Mouse (Mus musculus) layer of hippocampus, postnatal 14 days (tissue): ENCODE data around the gene Prkx. TPM values are rescaled to one million over a fixed set of nuclear protein-coding genes. Genes with fewer than 3 reads are reported as not detected.

ENCODE experiments used
- total RNA-seq, 2 experiments: library from RNA; stranded (reverse); gene quantifications; 2 replicates each; pipeline ENCODE4 v1.2.3; 2021

Prkx gene
- total RNA-seq, 2 experiments from 2014 or later = 13.7 to 14.7 TPM

Other genes with a start within 250 kb of the Prkx start
- gene Pbsn, start 57.3 kb upstream of the Prkx start, total RNA-seq = not detected
- not detected for gene Gm14744, start 68.5 kb upstream of the Prkx start, total RNA-seq
- gene 5430402E10Rik, start 128.8 kb upstream of the Prkx start, total RNA-seq = not detected